Mouse (Mus musculus): ENCODE data around the gene Pnlip. TPM values are rescaled to one million over a fixed set of nuclear protein-coding genes. Genes with fewer than 3 reads are reported as not detected.

Gene Pnlip
- total RNA-seq, 2 experiments from 2014 or later = not detected

DNA sequence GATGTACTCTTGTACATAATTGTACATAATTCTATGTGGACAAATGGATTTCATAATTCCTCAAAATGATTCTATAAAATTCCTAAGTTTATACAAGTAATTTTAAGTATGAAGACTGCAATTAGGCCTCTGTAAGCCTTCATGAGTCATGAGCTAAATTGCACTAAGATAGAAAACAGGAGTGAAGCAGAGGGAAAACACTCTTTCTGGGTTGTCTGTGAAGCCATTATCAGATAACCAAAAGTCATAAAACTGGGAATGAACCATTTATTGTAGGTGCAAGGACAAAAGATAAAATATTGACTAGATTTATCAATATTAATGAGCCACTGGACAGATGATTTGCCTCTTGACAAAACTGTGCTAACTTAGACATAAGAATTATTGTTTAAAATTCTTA, 68.1 kb downstream of the Pnlip start:
- intact Hi-C loops (cut with DNase I) = no loop called here
- no peak for DNase-seq

DNA sequence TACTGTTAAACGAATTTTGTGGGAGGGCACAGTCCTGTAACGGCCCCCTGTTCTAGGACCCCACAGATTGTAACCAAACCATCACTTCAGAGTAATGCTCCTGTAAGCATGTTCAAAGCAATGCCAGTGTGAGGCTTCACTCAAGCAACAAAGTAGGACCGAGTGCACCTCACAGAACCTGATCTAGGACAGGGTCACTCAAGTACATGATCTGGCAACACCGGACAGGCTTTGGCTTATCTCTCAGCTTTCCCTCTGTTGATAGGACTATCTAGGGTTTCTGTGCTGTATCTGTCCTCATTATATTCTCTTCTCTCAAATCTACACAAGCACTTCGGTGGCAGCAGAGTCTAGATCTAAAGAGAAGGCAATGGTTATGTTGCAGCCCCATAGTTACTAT, 74.3 kb downstream of the Pnlip start:
- intact Hi-C loops (cut with DNase I) = no loop called here
- no peak for DNase-seq

DNA sequence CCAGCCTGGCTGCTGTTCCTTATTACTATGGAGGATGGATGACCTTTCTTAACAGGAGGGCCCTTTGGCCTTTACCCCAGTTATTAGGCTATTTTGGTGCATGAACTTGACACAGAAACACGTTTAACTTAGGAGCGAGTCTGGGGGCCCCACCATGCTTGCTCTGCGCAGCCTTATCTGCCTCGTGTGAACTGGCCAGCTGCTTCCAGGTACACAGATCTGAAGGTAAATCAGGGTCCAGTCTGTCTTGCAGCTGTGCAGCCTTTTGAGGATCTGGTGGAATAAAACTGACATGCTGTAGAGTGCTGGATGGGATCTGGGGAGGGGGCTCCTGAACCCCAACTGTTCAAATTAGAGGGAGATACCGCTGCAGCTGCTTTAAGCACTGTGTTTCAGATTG, 75.5 kb downstream of the Pnlip start:
- intact Hi-C loops (cut with DNase I) = no loop called here
- DNase-seq = no peak

DNA sequence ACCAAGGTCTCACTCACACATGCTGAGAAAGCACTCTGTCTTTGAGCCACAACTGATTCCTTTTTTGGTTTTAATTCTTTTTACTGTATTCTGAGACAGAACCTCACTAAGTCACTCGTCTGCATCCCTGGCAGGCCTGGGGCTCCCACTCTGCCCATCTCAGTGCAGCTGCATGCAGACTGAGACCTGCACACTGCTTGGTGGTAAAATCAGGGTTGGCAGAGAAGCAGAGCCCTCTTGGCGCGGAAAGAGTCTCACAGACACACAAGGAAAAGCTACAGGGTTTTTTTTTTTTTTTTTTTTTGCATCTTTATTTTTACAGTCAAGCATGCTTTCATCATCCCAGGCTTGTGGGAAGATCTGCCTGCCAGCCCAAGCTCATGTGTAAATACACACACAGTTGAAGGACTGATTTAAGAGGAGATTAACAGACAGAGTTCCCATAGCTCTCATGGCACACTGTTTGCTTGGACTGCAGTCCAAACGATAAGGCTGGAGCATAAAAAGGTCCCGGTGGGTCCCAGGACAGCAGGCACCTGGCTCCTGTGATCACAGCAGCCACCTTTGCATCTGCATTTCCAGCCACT, 76.2 kb downstream of the Pnlip start, which contains the start of gene Pnliprp1:
Pnliprp1 (plus strand) TSS at position 443 of the 587 bp plus-strand sequence.
- intact Hi-C loops (cut with DNase I) = no loop called here
- no peak for DNase-seq

Other genes with a start within 250 kb of the Pnlip start
- 1 to 10 TPM; 3.9 to 4.2 TPM for gene Gfra1, start 196.6 kb upstream of the Pnlip start, total RNA-seq (2021)
- gene Ccdc172, start 140.5 kb upstream of the Pnlip start, total RNA-seq (2021) = not detected
- gene Pnliprp1, start 76.4 kb downstream of the Pnlip start, total RNA-seq (2021) = not detected
- gene Pnliprp2, start 107.2 kb downstream of the Pnlip start, total RNA-seq (2021) = not detected
- gene 1700019N19Rik, start 142.0 kb downstream of the Pnlip start, total RNA-seq (2021) = not detected